Mouse (Mus musculus): ENCODE data around the gene Rdh11. TPM values are rescaled to one million over a fixed set of nuclear protein-coding genes. Genes with fewer than 3 reads are reported as not detected.
"Not testable (repeated sequence)": the region's sequence is repeated elsewhere in the genome, so short reads cannot be mapped to it uniquely, and the experiment has no call there.

Gene Rdh11
- 24.4 and 25.9 TPM in 2 replicates for polyA plus RNA-seq (2015; fragmentation: Nextera tagmentation; extraction: Ambion mirVana)

DNA sequence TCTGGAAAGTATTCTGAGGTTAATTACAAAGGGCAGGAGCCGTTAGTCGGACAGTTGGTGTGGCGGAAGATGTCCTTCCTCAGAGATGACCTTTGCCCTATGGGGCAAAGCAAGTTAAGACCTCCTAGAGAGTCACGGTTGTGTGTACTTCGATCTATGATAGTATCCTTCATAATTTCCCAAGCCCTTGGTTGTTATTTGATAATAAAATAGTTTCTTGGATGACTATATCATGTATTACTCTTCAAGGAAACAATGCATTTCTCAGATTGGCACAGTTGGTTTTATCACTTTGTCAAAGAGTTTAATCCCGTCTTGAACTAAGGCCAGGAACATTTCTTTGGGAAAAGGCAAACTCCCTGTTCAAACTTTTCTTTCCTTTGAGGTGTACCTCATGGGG is at the start of gene Rdh11:
Rdh11 (minus strand) TSS at position 101 of the 400 bp plus-strand sequence.
- 64% methylated on average over 6 of the region's 6 CpGs for WGBS
- H3K9me3 ChIP-seq = no peaks in the 10 kb centered on the region
- H3K9ac ChIP-seq = peak within 1 kb of the TSS; percentile 79
- peaks cover 23% of the 10 kb centered on the region for H3K4me1 ChIP-seq (replicated peaks)
- H3K27ac ChIP-seq (replicated peaks) = peak within 1 kb of the TSS; percentile 75
- H3K27me3 ChIP-seq = no peaks in the 10 kb centered on the region
- ATAC-seq (ENCODE audit: low read depth) = no peak
- H3K36me3 ChIP-seq = peaks cover 13% of the 10 kb centered on the region
- H3K4me3 ChIP-seq = peak within 1 kb of the TSS; percentile 53
- H3K4me2 ChIP-seq = peak within 1 kb of the TSS; percentile 86

DNA sequence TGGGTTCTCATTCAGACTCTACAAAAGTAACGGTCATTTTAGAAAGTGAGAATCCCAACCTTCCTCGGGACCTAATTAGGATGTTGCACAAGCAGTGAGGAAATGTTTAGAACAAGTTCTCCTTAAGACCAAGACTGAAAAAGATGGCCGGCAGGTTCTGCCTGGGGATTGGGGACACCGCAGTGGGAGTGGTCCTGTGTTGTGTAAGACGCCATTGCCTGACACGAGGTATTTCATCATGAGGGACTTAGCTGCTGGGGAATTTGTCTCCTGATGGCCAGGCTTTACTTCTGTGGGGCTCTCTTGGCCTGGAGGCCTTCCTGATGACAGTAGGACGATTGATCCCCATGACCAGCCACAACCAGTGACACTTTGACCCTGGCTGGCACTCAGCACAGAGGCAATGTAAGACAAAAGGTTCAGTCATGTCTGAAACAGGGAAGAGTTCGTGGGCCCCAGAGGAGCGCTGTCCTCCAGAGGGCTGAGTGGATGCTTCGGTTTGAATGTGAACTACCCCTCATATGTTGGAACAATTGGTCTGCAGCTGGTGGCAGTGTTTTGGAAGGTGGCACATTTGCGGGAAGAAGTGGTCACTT is 43.5 kb upstream of the Rdh11 start:
- no peaks in the 10 kb centered on the region for H3K4me1 ChIP-seq (replicated peaks)
- H3K4me2 ChIP-seq = no peak overlapping the region
- H3K9ac ChIP-seq = no peak overlapping the region
- H3K27me3 ChIP-seq = no peaks in the 10 kb centered on the region
- 52% methylated on average over 11 of the region's 11 CpGs for WGBS
- H3K36me3 ChIP-seq = peaks cover 72% of the 10 kb centered on the region
- H3K9me3 ChIP-seq = no peaks in the 10 kb centered on the region
- ATAC-seq (ENCODE audit: low read depth) = no peak
- H3K27ac ChIP-seq (replicated peaks) = no peak overlapping the region
- H3K4me3 ChIP-seq = no peak overlapping the region

DNA sequence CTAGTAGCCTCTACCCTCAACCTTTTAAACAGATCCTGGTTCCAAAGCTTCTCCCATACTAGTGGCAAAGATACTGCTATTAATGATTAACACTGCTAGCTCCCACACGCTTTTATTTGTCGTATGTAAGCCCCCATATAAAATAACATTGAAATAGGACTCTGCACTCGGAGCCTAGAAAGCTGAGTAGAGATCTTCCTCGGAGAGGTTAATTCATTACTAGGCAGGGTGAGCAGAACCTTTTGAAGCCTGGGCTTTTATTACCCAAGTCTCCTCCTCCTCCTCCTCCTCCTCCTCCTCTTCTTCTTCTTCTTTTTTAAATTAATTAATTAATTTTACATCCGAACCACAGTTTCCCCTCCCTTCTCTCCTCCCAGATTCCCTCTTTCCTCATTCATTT is 25.4 kb upstream of the Rdh11 start:
- no peak overlapping the region for H3K4me3 ChIP-seq
- ATAC-seq (ENCODE audit: low read depth) = no peak
- H3K9me3 ChIP-seq = no peaks in the 10 kb centered on the region
- no peaks in the 10 kb centered on the region for H3K4me1 ChIP-seq (replicated peaks)
- no peak overlapping the region for H3K9ac ChIP-seq
- 41% methylated on average over 5 of the region's 5 CpGs for WGBS
- H3K4me2 ChIP-seq = no peak overlapping the region
- H3K27me3 ChIP-seq = no peaks in the 10 kb centered on the region
- no peak overlapping the region for H3K27ac ChIP-seq (replicated peaks)
- no peaks in the 10 kb centered on the region for H3K36me3 ChIP-seq

DNA sequence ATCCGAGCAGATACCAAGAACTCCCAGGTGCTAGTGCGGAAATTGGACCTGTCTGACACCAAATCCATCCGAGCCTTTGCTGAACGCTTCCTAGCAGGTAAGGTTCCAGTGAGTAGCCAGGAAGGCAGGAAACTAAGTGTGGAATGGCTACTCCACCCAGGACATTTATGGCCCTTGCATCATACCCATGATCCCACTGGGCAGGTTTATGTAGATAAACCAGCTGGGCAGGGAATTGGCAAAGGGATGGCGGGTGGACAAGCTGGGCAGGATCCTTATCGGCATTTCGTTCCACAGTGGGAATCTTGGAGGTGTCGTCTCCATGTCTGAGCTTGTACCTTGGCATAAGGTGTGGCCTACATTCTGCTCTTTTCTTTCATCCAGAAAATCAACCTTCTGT is 19.4 kb upstream of the Rdh11 start:
- no peaks in the 10 kb centered on the region for H3K9me3 ChIP-seq
- no peak for ATAC-seq (ENCODE audit: low read depth)
- WGBS = 89% methylated on average over 8 of the region's 8 CpGs

DNA sequence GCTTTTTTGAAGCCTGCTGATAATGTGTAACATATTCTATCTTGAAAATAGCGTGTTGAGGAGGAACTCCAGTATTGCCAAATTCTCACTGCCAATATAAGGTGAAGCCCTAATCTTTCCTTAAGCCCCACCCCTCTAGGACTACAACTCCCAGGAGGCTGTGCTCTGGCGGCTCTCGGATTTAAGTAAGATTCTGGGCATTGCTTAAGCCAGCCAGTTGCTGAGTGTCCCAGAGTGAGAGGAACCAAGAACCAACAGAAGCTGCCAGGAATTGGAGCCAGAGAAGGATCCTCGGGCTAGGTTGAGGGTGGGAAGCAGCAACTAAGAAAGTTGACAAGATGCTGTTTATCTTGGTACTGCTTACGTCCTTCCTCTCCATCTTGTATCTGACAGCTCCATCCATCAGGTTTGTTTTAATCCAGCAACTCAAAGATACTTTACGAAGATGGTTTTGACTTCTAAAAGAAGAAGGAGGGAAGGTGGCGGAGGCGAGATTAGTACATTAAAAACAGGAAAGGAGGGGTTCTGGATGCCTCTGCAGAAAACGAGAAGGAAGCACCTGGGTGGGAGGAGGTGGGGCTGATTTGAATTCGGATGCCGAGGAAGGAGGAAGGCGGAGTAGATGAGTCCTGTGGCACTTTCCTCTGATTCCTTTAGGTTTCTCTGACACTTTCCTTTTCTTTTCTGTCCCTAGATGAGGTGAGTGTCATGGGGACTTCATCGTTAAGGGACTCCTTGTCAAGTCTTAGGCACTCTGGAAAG is 16.8 kb upstream of the Rdh11 start, which contains the start of gene Rdh12:
Rdh12 (plus strand) TSS at position 212 of the 762 bp plus-strand sequence.
- 4% methylated on average over 13 of the region's 13 CpGs for WGBS
- H3K27me3 ChIP-seq = no peaks in the 10 kb centered on the region
- H3K4me3 ChIP-seq = peak within 1 kb of the TSS; percentile 38
- H3K36me3 ChIP-seq = no peaks in the 10 kb centered on the region
- no peak within 1 kb of the TSS for H3K27ac ChIP-seq (replicated peaks)
- H3K4me2 ChIP-seq = peak within 1 kb of the TSS; percentile 66
- ATAC-seq (ENCODE audit: low read depth) = peak; percentile 53; the same call in 1 of the 2 replicates
- H3K9ac ChIP-seq = peak within 1 kb of the TSS; percentile 58
- no peaks in the 10 kb centered on the region for H3K9me3 ChIP-seq
- peaks cover 8% of the 10 kb centered on the region for H3K4me1 ChIP-seq (replicated peaks)

More for the DNA sequence above, 19.4 kb upstream of the Rdh11 start:
- Histone ChIP-seq H3K4me3 (no peak overlapping the region), H3K27ac (replicated peaks) (no peak overlapping the region), H3K27me3 (no peaks in the 10 kb centered on the region), H3K9ac (no peak overlapping the region), H3K4me2 (no peak overlapping the region), H3K4me1 (replicated peaks) (peaks cover 8% of the 10 kb centered on the region), H3K36me3 (no peaks in the 10 kb centered on the region)

DNA sequence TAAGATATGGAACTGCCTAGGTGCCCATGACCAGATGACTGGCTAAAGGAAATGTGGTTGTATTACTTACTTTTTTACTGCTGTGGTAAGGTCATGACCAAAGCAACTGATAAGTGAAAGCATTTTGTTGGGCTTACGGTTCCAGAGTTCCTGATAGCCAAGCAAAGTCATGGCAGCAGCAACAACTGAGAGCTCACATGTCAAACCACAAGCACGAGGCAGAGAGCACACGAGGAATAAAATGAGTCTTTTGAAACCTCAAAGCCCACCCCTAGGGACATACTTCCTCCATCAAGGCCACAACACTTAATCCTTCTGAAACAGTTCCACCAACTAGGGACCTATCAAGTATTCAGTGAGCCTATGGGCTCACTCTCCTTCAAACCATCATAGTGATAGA is 9.8 kb upstream of the Rdh11 start:
- no peak overlapping the region for H3K9ac ChIP-seq
- H3K4me2 ChIP-seq = no peak overlapping the region
- no peaks in the 10 kb centered on the region for H3K36me3 ChIP-seq
- no peaks in the 10 kb centered on the region for H3K9me3 ChIP-seq
- H3K4me1 ChIP-seq (replicated peaks) = no peaks in the 10 kb centered on the region
- no peaks in the 10 kb centered on the region for H3K27me3 ChIP-seq
- ATAC-seq (ENCODE audit: low read depth) = no peak
- no peak overlapping the region for H3K27ac ChIP-seq (replicated peaks)
- no peak overlapping the region for H3K4me3 ChIP-seq
- WGBS = 74% methylated on average over 3 of the region's 3 CpGs

DNA sequence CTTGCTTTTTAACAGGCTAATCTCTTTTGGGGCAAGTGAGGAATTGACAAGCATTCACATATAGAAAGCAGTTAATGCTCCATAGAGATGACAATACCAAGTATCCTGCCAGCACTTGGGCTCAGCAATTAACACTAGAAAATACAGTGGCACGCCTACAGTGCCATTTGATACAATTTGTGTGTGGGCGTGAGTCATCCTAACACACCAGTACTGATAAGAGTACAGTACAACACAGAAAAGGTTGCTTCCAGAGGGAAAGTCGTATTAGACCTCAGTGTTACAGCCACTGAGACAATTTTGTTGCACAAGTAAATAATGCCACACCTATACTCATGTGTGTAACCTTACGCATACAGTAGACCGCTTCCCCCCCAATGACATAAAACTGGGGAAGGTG is 5.0 kb upstream of the Rdh11 start:
- Histone ChIP-seq H3K9ac (no peak overlapping the region), H3K4me2 (no peak overlapping the region), H3K4me3 (no peak overlapping the region), H3K4me1 (replicated peaks) (peaks cover under 1% of the 10 kb centered on the region; the same call in 1 of the 2 replicates), H3K27me3 (no peaks in the 10 kb centered on the region), H3K27ac (replicated peaks) (no peak overlapping the region), H3K9me3 (no peaks in the 10 kb centered on the region), H3K36me3 (no peaks in the 10 kb centered on the region)
- WGBS = 90% methylated on average over 5 of the region's 5 CpGs
- no peak for ATAC-seq (ENCODE audit: low read depth)

DNA sequence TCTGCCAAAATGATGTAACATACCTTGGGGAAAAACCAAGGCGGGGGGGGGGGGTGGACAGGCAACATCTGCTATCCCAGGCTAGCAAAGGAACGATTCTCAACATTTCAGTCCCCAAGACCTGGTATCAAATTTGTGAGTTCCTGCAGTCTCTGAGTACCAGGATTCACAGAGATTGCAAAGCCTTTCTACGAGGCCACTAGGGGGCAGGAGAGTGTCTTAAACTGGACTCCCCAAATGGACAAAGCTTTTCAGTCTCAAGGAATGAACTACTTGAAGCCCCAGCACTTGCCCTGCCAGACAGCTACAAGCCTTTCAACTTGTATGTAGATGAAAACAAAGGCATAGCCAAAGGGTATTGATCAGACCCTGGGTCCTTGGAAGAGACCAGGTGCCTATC is 1.3 kb upstream of the Rdh11 start:
- 0 out of 2 replicates have a peak, but pooled peaks cover under 1% of the 10 kb centered on the region for H3K36me3 ChIP-seq
- WGBS = 5% methylated on average over 3 of the region's 3 CpGs
- H3K27me3 ChIP-seq = no peaks in the 10 kb centered on the region
- no peak overlapping the region for H3K27ac ChIP-seq (replicated peaks)
- no peak overlapping the region for H3K4me2 ChIP-seq
- peaks cover 23% of the 10 kb centered on the region for H3K4me1 ChIP-seq (replicated peaks)
- ATAC-seq (ENCODE audit: low read depth) = no peak
- H3K9ac ChIP-seq = no peak overlapping the region
- H3K4me3 ChIP-seq = no peak overlapping the region
- H3K9me3 ChIP-seq = no peaks in the 10 kb centered on the region

DNA sequence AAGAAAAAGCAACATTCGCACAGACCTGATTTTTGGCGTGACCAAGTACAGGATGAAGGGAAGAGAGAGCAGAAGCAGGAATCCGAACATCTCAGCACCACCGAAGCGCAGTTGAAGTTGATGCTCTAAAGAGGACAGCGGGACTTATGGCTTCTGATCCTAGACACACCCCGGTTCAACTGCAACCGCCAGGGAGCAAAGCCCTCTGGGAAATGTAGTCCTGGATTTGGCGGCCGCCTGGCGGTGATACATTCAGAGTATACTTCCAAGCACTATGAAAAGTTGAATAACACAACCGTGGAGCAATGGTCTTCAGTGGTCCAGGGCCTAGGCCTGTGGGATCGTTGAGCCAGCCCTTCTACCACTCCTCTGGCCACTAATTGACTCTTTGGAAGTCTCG is 392 bp downstream of the Rdh11 start:
- no peaks in the 10 kb centered on the region for H3K27me3 ChIP-seq
- peak; percentile 82 for ATAC-seq (ENCODE audit: low read depth)
- WGBS = 7% methylated on average over 14 of the region's 14 CpGs

DNA sequence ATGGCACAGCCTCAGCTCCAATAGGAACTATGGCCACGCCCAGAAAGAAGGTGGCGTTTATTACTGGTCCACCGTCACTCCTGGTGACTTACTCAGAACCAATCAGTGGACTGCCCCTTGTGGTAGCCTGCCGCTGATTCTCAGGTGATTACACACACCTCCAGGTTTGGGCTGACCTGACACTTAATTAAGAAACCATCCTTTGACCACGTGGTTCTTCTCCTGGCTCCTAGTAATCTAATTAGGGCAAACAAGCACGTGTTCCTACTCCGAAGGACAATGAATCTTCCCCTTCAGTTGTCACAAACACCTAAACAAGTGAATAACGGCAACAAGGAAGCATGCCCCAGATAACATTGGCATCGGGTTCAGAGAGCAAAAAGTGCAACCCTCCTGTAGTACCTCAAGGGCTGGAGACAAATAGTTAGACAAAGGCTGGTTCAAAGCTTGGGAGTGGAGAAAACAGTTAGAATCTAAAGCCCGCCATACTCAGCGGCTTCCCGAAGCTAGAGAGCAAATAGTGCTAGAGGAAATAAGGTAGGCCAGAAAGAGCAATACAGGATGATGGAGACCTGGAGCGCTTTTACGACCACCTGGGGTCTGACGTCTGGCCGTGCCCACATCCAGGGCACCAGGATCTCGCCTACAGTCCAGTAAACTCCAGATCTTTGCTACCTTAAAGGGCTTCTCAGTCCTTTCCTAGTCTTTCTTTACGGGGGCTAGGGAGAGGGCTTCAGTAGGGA is 991 bp downstream of the Rdh11 start:
- H3K27ac ChIP-seq (replicated peaks) = peak overlapping the region; percentile 75
- H3K36me3 ChIP-seq = peaks cover 24% of the 10 kb centered on the region
- peaks cover 23% of the 10 kb centered on the region for H3K4me1 ChIP-seq (replicated peaks)
- no peaks in the 10 kb centered on the region for H3K27me3 ChIP-seq
- H3K9ac ChIP-seq = peak overlapping the region; percentile 79
- peak; percentile 93 for ATAC-seq (ENCODE audit: low read depth)
- WGBS = under 1% methylated on average over 18 of the region's 18 CpGs
- H3K4me2 ChIP-seq = peak overlapping the region; percentile 86
- peak overlapping the region; percentile 53 for H3K4me3 ChIP-seq
- H3K9me3 ChIP-seq = no peaks in the 10 kb centered on the region

More for the DNA sequence above, 392 bp downstream of the Rdh11 start:
- Histone ChIP-seq H3K4me3 (peak overlapping the region; percentile 53), H3K36me3 (peaks cover 18% of the 10 kb centered on the region), H3K27ac (replicated peaks) (peak overlapping the region; percentile 75), H3K4me1 (replicated peaks) (peaks cover 23% of the 10 kb centered on the region), H3K4me2 (peak overlapping the region; percentile 86), H3K9me3 (no peaks in the 10 kb centered on the region), H3K9ac (peak overlapping the region; percentile 79)

DNA sequence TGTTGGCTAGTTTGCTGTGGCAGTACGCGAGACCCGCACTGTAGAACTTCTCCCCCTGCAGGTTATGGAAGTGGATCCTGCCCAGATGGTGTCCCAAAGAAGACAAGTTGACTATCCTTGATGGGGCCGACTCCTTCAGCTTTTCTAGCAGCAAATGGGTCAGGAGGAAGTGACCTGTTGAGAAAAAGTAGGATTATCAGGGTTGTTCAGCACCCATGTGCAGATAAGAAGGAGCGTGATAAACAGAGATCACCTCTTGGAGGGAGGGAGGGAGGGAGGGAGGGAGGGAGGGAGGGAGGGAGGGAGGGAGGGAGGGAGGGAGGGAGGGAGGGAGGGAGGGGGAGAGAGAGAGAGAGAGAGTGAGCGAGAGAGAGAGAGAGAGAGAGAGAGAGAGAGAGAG is 6.9 kb downstream of the Rdh11 start:
- H3K9ac ChIP-seq; H3K4me2 ChIP-seq; H3K27ac ChIP-seq (replicated peaks); ATAC-seq (ENCODE audit: low read depth); H3K9me3 ChIP-seq; H3K27me3 ChIP-seq; H3K4me3 ChIP-seq: not testable (repeated sequence)
- H3K36me3 ChIP-seq = peaks cover 80% of the 10 kb centered on the region
- 90% methylated on average over 5 of the region's 6 CpGs for WGBS
- H3K4me1 ChIP-seq (replicated peaks) = peaks cover 10% of the 10 kb centered on the region

DNA sequence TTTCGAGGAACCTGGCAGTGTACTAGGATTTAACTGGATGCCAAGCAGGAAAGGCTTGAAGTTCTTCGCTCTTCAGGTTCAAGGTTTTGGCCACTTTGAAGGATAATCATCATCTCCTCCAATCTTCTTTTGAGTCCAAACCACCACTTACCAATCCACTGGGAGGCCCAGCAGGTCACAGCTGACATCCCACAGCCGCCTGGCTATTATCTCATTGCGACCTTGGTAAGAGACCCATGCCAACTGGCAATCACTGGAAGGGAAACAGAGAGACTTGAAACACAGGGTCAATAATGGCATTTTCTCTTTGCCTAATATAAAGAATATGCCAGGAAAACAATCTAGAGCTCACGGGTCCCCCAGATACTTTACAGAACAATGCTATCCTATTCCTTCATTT is 16.1 kb downstream of the Rdh11 start:
- WGBS = 91% methylated on average over 5 of the region's 5 CpGs
- no peak overlapping the region for H3K27ac ChIP-seq (replicated peaks)
- ATAC-seq (ENCODE audit: low read depth) = no peak
- H3K9ac ChIP-seq = no peak overlapping the region
- no peaks in the 10 kb centered on the region for H3K9me3 ChIP-seq
- no peaks in the 10 kb centered on the region for H3K27me3 ChIP-seq
- H3K4me2 ChIP-seq = no peak overlapping the region
- H3K4me1 ChIP-seq (replicated peaks) = peaks cover 8% of the 10 kb centered on the region
- H3K4me3 ChIP-seq = no peak overlapping the region
- H3K36me3 ChIP-seq = peaks cover 46% of the 10 kb centered on the region

Measured in neural tube, embryonic 13.5 days (tissue).